Mouse (Mus musculus) olfactory bulb, adult 2 months (tissue): Measurements from ENCODE around the gene Ccr10. TPM values are rescaled to one million over a fixed set of nuclear protein-coding genes. Genes with fewer than 3 reads are reported as not detected.
A peak's percentile ranks its signal among the peaks of the same experiment; 100 is the strongest.

Experiments used
- H3K27ac ChIP-seq: fragments of 200-500 bp; 2 replicates; pipeline ENCODE4 v1.5.1; 2012; ENCODE audit warnings: low read depth, low read length; ENCODE audit not compliant: insufficient read depth
- H3K4me1 ChIP-seq: fragments of 200-500 bp; 2 replicates; pipeline ENCODE4 v1.6.1; 2012; ENCODE audit warnings: low read length; ENCODE audit not compliant: control insufficient read depth, insufficient read depth
- H3K4me3 ChIP-seq: fragments of 200-500 bp; 2 replicates; pipeline ENCODE4 v1.5.1; 2012; ENCODE audit warnings: mild to moderate bottlenecking, low read depth, low read length, moderate library complexity; ENCODE audit not compliant: insufficient read depth
- CTCF ChIP-seq: fragments of 200-500 bp; IDR thresholded peaks from 2 replicates; pipeline ENCODE4 v1.5.1; 2012; ENCODE audit warnings: low read depth, mild to moderate bottlenecking, low read length, moderate library complexity; ENCODE audit not compliant: insufficient read depth
- POLR2A ChIP-seq: fragments of 200-500 bp; IDR thresholded peaks from 2 replicates; pipeline ENCODE4 v1.6.1; 2012; ENCODE audit warnings: mild to moderate bottlenecking, low read depth, low read length, moderate library complexity; ENCODE audit not compliant: insufficient read depth
- WGBS: fragments of 180-500 bp; shearing (Covaris S2); methylation state at CpG from one replicate; pipeline ENCODE4 v1.1.7; 2018; 5-methylcytosine and 5-hydroxymethylcytosine counted together
- polyA plus RNA-seq: library from polyadenylated mRNA; stranded (reverse); fragments of >200 nt; gene quantifications from 2 replicates; pipeline ENCODE4 v1.2.4, GENCODE M21; 2012; ENCODE audit warnings: low replicate concordance; ENCODE audit not compliant: missing spikeins, insufficient read depth, insufficient read length

Ccr10 gene
- polyA plus RNA-seq, 1 experiment, result not detected

DNA sequence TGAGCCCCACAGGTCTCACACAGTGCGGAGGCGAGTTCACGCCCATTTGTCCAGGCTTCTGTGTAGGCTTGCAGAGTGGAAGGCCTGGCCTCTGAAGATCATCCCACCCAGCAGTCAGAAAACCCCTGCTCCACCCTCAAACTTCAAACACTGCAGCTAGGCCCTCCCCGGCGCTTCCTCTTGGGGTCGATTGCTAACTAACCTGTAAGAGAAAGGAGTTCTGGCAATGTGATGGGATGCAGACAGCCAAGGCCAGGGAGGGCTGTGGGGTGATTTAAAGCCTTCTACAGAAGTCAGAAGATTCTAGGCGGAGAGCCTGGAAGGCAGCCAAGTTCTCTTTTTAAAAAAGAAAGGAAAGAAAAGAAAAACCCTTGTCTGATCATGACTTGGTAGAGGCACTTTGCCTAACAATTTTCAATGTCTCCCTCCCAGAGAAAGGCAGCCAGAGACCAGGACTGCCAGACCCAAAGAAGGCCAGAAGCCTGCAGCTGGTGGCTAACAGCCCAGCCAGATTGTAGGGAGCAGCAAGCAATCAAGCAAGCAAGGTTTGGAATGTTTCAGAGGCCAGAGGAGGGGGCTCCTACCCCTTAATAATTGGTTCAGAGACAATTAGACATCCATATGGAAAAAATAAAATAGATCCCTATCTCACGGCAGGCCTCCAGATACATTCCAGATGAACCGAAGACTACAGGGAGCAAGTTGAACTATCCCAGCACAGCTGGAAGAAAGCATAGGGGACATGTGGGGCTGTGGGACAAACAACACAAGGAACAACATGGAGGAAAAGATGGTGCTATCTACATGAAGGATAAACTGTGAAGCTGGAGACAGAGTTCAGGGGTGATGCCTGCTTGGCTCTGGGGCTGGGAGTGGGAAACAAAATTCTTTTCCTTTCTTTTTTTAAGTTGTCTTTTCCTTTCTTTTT, 25.8 kb downstream of the Ccr10 start:
- WGBS, result 36% methylated on average over 9 of the region's 9 CpGs
- H3K27ac ChIP-seq, result peak overlapping the region; percentile 58
- TF ChIP-seq POLR2A (no peak), CTCF (no peak)

DNA sequence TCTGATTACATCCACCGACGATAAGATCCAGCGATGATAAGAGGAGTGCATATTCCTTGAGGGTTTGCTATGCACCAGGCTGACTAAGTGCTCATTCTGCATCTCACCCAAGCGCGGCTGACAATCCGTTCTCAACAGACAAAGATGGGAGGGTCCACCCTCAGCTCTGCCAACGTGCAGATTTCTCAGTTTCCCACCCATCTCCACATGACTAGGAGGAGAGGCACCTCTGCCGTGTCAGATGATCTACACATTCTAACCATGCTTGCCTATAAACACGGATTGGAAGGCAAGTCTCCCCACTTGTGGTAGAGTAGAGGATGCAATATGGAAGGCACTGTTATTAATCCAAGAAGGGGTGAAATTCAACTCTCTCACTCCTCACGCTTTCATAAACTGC, 26.5 kb downstream of the Ccr10 start:
- Histone ChIP-seq H3K27ac (peak overlapping the region; percentile 58), H3K4me3 (no peak overlapping the region), H3K4me1 (peaks cover 11% of the 10 kb centered on the region)
- TF ChIP-seq CTCF, result no peak
- no peak for TF ChIP-seq POLR2A
- 52% methylated on average over 10 of the region's 10 CpGs for WGBS

More for the DNA sequence above, 25.8 kb downstream of the Ccr10 start:
- peaks cover 11% of the 10 kb centered on the region for H3K4me1 ChIP-seq
- no peak overlapping the region for H3K4me3 ChIP-seq

DNA sequence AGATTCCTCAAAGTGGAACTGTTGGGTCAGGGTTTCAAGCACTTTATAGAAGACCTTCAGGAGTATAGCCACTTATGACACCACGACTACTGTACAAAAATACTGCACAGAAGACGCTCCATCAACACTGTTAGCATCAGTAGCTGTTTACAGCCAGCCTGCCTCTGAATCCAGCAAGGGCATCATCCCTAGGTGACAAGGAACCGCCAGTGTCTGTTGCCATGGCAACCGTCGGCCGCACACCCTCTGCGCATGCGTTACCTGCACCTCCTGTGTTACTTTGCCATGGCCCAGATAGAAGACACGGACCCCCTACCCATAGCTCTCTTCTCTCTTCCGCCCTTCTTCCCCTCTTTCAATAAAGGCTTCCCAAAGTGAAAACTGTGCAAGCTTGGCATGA, 28.9 kb downstream of the Ccr10 start:
- 23% methylated on average over 10 of the region's 10 CpGs for WGBS
- Histone ChIP-seq H3K4me3 (no peak overlapping the region), H3K27ac (no peak overlapping the region), H3K4me1 (peaks cover 11% of the 10 kb centered on the region)
- no peak for TF ChIP-seq POLR2A
- TF ChIP-seq CTCF, result no peak

DNA sequence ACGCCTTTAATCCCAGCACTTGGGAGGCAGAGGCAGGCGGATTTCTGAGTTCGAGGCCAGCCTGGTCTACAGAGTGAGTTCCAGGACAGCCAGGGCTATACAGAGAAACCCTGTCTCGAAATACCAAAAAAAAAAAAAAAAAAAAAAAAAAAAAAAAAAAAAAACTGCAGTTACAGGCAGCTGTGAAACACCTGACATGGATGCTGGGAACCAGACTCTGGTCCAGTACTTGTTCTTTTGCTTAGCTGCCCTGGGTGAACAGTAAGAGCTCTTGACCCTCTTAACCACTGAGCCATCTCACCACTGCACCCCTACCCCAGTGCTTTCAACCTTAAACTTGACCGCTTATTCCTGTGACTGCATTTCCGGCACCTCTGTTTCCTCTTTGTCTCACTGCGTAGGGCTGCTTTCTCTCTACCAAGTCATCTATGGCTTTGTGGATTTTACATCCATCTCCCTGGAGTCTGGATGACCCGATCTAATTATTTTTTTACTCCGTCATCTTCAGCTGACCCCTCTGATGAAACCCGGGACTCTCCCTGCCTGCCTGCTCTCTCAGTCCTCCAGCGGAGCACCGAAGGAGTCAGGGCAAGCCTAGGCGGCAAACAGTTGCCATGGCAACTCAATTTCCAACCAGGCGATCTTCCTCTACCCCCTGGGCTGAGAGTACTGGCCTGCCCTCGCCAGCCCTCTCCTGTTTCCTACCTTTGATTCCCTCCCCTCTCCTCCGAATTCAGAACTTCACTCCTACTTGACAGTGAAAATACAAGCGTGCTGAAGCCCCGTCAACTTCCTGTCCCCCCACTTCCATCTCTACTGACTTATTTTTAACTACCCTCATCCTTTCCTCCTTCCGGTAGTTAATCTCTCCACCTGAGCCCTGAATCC, 31.7 kb downstream of the Ccr10 start:
- TF ChIP-seq POLR2A (no peak), CTCF (no peak)
- Histone ChIP-seq H3K27ac (peak overlapping the region; percentile 1; the same call in 1 of the 2 replicates), H3K4me3 (peak overlapping the region; percentile 30), H3K4me1 (peaks cover 10% of the 10 kb centered on the region)
- WGBS, result 22% methylated on average over 19 of the region's 19 CpGs

DNA sequence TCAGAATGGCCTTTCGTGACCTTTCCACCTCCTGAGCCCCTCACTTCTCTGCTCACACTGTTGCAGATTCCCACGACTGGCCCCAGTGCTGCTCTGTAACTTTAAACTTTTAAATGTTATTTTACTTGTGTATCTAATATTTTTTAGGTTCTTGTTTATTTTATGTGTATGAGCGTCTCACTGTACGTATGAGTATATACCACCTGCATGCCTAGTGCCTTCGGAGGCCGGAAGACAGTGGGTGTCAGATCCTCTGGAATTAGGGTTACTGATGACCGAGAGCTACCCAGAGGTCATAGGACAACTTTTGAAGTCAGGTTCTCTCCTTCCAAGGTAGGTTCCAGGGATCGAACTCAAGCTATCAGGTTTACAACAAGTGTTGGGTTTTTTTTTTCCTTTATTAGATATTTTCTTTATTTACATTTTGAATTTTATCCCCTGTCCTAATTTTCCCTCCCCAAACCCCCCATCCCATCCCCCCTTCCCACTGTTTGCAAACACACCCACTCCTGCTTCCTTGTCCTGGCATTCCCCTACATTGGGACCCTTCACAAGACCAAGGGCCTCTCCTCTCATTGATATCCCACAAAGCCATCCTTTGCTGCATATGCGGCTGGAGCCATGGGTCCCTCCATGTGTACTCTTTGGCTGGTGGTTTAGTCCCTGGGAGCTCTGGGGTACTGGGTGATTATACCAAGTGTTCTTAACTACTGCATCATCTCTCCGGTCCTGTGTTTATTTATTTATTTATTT, 32.9 kb downstream of the Ccr10 start:
- Histone ChIP-seq H3K27ac (no peak overlapping the region), H3K4me3 (no peak overlapping the region), H3K4me1 (peaks cover 13% of the 10 kb centered on the region)
- WGBS, result 94% methylated on average over 10 of the region's 10 CpGs
- TF ChIP-seq CTCF, result no peak
- no peak for TF ChIP-seq POLR2A

DNA sequence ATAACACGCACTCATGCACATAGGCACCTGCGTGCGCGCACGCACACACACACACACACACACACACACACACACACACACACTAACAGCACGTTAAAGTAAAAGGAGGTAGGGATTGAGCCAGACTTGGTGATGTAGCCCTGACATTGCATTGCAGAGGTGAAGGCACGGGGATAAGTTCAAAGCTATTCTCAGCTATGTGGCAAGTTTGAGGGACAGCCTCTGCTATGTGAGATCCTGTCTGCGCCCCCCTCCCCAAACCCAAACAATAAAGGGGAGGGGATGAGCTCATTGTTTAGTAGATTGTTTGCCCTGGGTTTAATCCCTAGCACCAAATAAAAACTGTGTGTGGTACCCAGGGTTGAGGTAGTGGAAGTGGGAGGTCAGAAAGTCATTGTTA, 34.2 kb downstream of the Ccr10 start:
- no peak for TF ChIP-seq CTCF
- TF ChIP-seq POLR2A, result no peak
- WGBS, result 84% methylated on average over 8 of the region's 8 CpGs
- H3K4me1 ChIP-seq, result peaks cover 11% of the 10 kb centered on the region
- H3K27ac ChIP-seq, result no peak overlapping the region
- no peak overlapping the region for H3K4me3 ChIP-seq

DNA sequence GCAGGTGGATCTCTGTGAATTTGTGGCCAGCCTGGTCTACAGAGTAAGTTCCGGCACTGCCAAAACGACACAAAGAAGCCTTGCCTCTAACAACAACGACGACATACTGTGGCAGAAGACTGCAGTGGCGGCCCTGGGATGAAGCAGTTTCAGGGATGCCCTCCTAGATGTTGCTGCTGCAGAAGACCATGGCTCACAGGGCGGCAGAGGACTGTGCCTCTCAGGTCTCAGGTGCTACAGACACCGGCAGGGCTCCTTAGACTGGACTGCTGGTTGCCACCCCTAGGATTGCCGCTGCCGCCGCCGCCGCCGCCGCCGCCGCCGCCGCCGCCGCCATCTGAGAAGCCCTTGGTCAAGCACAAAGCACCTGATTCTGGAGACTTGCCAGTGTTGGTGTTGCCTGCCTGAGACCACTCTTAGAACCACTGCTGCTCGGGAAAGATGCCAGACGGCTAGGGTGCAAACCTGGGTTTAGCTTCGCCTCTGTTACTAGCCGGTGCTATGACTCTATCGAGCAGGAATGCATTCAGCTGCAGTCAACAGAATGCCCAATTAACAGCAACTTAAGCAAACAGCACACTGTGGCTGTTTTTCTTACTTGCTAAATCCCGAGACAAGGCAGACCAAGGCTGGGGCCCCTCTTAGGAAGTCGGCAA, 35.0 kb downstream of the Ccr10 start:
- Histone ChIP-seq H3K4me1 (peaks cover 11% of the 10 kb centered on the region), H3K4me3 (peak overlapping the region; percentile 42), H3K27ac (no peak overlapping the region)
- TF ChIP-seq CTCF (no peak), POLR2A (no peak)
- WGBS, result 12% methylated on average over 27 of the region's 27 CpGs

DNA sequence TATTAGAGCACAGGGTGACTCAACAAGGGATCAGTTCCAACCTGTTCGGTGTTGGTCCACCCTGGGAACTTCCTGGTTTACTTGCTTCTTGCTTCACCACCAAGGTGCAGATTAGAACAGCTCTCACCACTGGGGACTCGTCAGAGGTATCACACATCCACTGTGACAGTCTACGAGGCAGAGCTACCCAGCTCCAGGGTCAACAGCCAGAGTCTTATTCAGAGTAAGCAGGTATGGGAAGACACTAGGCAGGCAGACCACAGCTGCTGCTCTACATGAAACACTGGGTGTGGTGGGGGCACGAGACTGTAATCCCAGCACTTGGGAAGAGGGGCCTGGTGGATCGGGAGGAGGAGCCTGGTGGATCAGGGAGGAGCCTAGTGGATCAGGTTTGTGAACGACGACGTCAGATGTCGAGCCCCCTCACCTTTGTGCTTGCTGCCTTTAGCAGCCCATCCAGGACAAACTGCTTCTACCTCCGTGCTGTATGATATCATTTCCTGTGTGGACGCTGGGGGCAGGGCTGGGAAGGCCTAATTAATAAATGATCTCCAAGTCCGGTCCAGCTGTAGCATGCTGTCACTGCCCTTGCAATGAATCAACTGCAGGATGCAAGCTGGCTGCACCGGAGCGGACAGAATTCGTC, 36.6 kb downstream of the Ccr10 start:
- peaks cover 11% of the 10 kb centered on the region for H3K4me1 ChIP-seq
- WGBS, result 38% methylated on average over 15 of the region's 15 CpGs
- no peak overlapping the region for H3K27ac ChIP-seq
- no peak overlapping the region for H3K4me3 ChIP-seq
- no peak for TF ChIP-seq POLR2A
